Mouse (Mus musculus) spleen, adult 2 months (tissue): ENCODE data around the gene Hira.

Source experiments
- CTCF ChIP-seq: fragments of 200-500 bp; IDR thresholded peaks from 2 replicates; pipeline ENCODE4 v1.5.1; 2011; ENCODE audit warnings: mild to moderate bottlenecking, inconsistent platforms; ENCODE audit not compliant: insufficient read depth, insufficient read length, insufficient replicate concordance; ENCODE audit errors: extremely low read depth
- POLR2A ChIP-seq: fragments of 200-500 bp; IDR thresholded peaks from 2 replicates; pipeline ENCODE4 v1.6.1; 2011; ENCODE audit warnings: low read depth, low read length, inconsistent platforms

DNA sequence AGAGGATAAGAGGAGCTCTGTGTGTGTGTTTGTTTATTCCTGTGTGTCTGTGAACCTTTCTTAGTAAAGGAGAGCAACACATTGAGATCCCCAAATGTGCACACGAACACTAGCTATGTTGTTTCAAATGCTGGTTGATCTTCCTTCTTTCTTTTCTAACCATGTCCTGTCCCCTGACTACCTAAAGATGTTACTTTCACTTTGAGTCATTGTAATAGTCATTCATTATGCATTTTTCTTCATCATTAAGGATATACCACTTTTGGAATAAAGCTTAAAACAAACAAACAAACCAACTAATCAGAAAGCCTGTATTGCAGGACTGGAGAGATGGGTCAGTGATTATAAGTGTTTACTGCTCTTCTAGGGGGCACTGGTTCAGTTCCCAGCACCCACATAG lies 28.8 kb downstream of the Hira start:
- no peak for TF ChIP-seq POLR2A
- no peak for TF ChIP-seq CTCF
